Mouse (Mus musculus): Measurements from ENCODE around the gene Ccdc163. TPM values are rescaled to one million over a fixed set of nuclear protein-coding genes. Genes with fewer than 3 reads are reported as not detected.
A peak's percentile ranks its signal among the peaks of the same experiment; 100 is the strongest.
"Not testable (repeated sequence)": the region's sequence is repeated elsewhere in the genome, so short reads cannot be mapped to it uniquely, and the experiment has no call there.

Ccdc163 gene
- 19.4 and 22.8 TPM in 2 replicates for polyA plus RNA-seq (2012; rRNA removed)

- peak; percentile 97 to 99 for DNase-seq (ENCODE audit: extremely low spot score in 1 of 2, low spot score in 1 of 2)
These were observed at the start of gene Ccdc163, which contains the start of gene Mmachc for GRCm38 (mm10) chr4:116708201-116708764. Ccdc163 (plus strand) TSS chr4:116708509. Mmachc (minus strand) TSS chr4:116708406.

- no peak for DNase-seq (ENCODE audit: extremely low spot score in 1 of 2, low spot score in 1 of 2)
These were observed 48.8 kb upstream of the Ccdc163 start for GRCm38 (mm10) chr4:116659474-116659873.

- not testable (repeated sequence) for DNase-seq (ENCODE audit: extremely low spot score in 1 of 2, low spot score in 1 of 2)
These were observed 48.4 kb upstream of the Ccdc163 start for GRCm38 (mm10) chr4:116659916-116660315.

GRCm38 (mm10) chr4:116660829-116661228 is 47.5 kb upstream of the Ccdc163 start:
- no peak for DNase-seq (ENCODE audit: extremely low spot score in 1 of 2, low spot score in 1 of 2)

GRCm38 (mm10) chr4:116661998-116662397 is 46.3 kb upstream of the Ccdc163 start:
- DNase-seq (ENCODE audit: extremely low spot score in 1 of 2, low spot score in 1 of 2), result no peak

- no peak for DNase-seq (ENCODE audit: extremely low spot score in 1 of 2, low spot score in 1 of 2)
These were observed 41.7 kb upstream of the Ccdc163 start for GRCm38 (mm10) chr4:116666625-116667024.

- no peak for DNase-seq (ENCODE audit: extremely low spot score in 1 of 2, low spot score in 1 of 2)
These were observed 40.2 kb upstream of the Ccdc163 start for GRCm38 (mm10) chr4:116668145-116668544.

GRCm38 (mm10) chr4:116669291-116669690 is 39.0 kb upstream of the Ccdc163 start:
- no peak for DNase-seq (ENCODE audit: extremely low spot score in 1 of 2, low spot score in 1 of 2)

- no peak for DNase-seq (ENCODE audit: extremely low spot score in 1 of 2, low spot score in 1 of 2)
These were observed 35.5 kb upstream of the Ccdc163 start for GRCm38 (mm10) chr4:116672785-116673184.

GRCm38 (mm10) chr4:116674761-116675160 is 33.5 kb upstream of the Ccdc163 start:
- DNase-seq (ENCODE audit: extremely low spot score in 1 of 2, low spot score in 1 of 2), result not testable (repeated sequence)

GRCm38 (mm10) chr4:116676027-116676426 is 32.3 kb upstream of the Ccdc163 start:
- DNase-seq (ENCODE audit: extremely low spot score in 1 of 2, low spot score in 1 of 2), result no peak

- DNase-seq (ENCODE audit: extremely low spot score in 1 of 2, low spot score in 1 of 2), result no peak
These were observed 30.5 kb upstream of the Ccdc163 start for GRCm38 (mm10) chr4:116677808-116678207.

- DNase-seq (ENCODE audit: extremely low spot score in 1 of 2, low spot score in 1 of 2), result no peak
These were observed 29.2 kb upstream of the Ccdc163 start for GRCm38 (mm10) chr4:116679141-116679540.

GRCm38 (mm10) chr4:116680521-116680920 is 27.8 kb upstream of the Ccdc163 start:
- DNase-seq (ENCODE audit: extremely low spot score in 1 of 2, low spot score in 1 of 2), result not testable (repeated sequence)

- DNase-seq (ENCODE audit: extremely low spot score in 1 of 2, low spot score in 1 of 2), result no peak
These were observed 24.4 kb upstream of the Ccdc163 start for GRCm38 (mm10) chr4:116683957-116684356.

- DNase-seq (ENCODE audit: extremely low spot score in 1 of 2, low spot score in 1 of 2), result no peak
These were observed 23.6 kb upstream of the Ccdc163 start for GRCm38 (mm10) chr4:116684665-116685064.

- peak; percentile 77 to 90 for DNase-seq (ENCODE audit: extremely low spot score in 1 of 2, low spot score in 1 of 2)
These were observed 22.8 kb upstream of the Ccdc163 start, which contains the start of gene Prdx1 for GRCm38 (mm10) chr4:116685402-116686061. Prdx1 (plus strand) TSS chr4:116685544.

- peak in 1 of 2 experiments; percentile 16 for DNase-seq (ENCODE audit: extremely low spot score in 1 of 2, low spot score in 1 of 2)
These were observed 21.3 kb upstream of the Ccdc163 start for GRCm38 (mm10) chr4:116687041-116687440.

- no peak for DNase-seq (ENCODE audit: extremely low spot score in 1 of 2, low spot score in 1 of 2)
These were observed 18.9 kb upstream of the Ccdc163 start for GRCm38 (mm10) chr4:116689309-116689876.

GRCm38 (mm10) chr4:116692146-116692545 is 16.2 kb upstream of the Ccdc163 start:
- DNase-seq (ENCODE audit: extremely low spot score in 1 of 2, low spot score in 1 of 2), result no peak

GRCm38 (mm10) chr4:116693785-116694184 is 14.5 kb upstream of the Ccdc163 start:
- no peak for DNase-seq (ENCODE audit: extremely low spot score in 1 of 2, low spot score in 1 of 2)
